Mouse (Mus musculus): ENCODE measurements around the gene Garnl3.

DNA sequence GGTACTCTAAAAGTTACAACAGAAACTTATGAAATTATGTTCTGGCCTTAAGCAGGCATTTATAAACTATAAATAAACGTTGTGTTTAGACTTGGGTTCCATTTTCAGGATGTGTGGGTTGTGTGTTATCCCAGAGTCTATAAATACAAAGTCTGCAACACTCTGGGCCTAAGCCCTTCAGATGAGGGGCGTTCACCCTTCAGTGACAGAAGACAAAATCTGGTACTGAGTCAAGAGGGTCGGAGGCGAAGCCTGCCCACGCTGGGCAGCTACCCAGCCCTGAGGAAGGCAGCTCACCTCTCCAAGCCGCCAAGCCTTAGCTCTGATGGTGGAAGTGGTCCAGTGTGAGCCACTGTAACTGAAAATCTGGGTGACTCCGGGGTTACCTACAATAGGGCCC, 129.3 kb downstream of the Garnl3 start:
- TF ChIP-seq POLR2A (IDR thresholded peaks at IDR 0.05; ENCODE audit: insufficient read depth, low read depth, low read length) (no peak), CTCF (IDR thresholded peaks at IDR 0.05) (no peak)
